Mouse (Mus musculus): ENCODE measurements around the gene Grap.
"Not testable (repeated sequence)": the region's sequence is repeated elsewhere in the genome, so short reads cannot be mapped to it uniquely, and the experiment has no call there.

Grap gene

DNA sequence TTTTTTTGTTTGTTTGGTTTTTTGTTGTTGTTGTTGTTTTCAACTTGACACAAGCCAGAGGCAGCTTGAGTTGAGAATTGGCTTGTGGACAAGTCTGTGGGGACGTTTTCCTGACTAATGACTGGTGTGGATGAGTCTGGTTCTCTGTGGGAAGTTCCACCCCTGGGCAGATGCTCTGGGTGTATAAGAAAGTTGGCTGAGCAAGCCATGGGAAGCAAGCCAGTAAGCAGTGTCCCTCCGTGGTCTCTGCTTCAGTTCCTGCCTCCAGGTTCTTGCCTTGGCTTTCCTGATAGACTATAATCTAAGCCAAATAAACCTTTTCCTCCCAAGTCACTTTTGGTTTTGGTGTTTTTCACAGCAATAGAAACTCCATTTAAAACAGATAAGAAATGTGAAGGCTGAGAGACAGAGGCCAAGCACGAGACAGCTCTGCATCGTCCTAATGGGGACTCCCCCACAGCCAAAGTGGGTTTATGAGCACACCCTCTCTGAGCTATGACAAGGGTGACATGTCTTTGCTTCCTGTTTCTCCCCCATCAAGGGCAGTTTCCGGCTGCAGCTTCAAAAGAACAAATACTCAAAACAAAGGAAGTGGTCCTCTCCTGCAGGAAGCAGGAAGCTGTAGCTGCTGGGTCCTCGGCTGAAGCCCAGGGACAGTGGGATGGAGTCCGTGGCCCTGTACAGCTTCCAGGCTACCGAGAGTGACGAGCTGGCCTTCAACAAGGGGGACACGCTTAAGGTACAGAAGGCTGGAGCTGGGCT lies at the start of gene Grap:
Grap (plus strand) TSS at position 580 of the 762 bp plus-strand sequence.
- DNase-seq: no peak

DNA sequence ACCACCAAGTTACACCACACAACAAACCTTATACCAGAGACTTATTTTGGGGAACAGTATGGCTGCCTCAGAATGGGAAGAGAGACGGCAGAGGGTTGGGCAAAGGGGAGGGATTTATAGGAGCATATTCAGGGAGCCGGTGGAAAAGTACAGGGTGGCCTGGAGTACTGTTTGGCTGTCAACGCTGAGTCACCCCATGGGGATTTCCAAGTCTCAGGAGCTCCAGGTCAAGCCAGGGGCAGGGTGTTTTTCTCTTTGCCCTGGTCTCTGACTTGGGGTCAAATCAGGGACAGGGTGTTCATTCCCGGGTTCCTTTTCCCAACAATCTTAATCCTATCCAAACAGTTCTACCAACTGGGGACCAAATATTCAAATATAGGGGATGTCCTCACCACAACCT lies 45.0 kb upstream of the Grap start:
- no peak for DNase-seq

DNA sequence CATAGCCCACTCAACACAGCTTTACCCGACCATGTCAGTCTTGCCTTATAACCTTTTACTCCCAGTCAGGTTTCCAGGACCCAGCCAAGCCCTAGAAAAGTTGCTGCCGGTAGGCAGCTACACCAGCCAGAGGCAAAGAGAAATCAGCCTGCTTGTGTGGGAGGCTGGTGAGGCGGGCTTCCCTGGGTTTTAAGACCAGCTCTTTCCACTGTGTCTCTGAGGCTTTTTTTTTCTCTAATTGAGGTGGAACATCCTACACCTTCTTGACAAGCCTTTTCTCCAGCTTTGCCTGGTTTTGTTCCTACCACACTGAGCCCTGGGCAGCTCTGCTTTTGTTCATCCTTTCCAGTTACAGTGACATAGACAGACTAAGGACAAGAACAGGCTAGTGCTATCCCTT lies 41.9 kb upstream of the Grap start:
- DNase-seq: no peak

DNA sequence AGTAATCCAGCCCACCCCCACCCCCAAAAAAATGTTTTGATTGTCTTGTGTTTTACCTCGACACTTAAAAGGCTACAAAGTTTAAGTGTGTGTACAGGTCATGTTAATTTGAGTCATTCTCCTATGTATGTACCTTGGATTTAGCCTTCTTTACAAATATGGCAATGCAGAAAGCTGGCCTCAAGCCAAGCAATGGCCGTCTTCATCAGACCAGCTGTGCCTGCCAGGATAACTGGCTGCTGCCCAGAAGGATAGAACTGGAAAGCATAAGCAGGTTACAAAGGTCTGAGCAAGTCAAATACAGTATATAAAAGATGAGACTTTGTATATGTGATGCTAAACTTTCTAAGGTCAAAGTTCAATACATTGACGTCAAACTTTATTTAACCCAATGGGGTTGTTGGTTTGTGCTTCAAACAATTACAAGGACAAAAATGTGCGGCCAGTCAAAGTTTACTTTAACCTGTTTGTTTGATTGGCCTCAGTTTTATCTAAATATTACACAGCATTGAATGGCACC lies 40.9 kb upstream of the Grap start:
- no peak for DNase-seq

DNA sequence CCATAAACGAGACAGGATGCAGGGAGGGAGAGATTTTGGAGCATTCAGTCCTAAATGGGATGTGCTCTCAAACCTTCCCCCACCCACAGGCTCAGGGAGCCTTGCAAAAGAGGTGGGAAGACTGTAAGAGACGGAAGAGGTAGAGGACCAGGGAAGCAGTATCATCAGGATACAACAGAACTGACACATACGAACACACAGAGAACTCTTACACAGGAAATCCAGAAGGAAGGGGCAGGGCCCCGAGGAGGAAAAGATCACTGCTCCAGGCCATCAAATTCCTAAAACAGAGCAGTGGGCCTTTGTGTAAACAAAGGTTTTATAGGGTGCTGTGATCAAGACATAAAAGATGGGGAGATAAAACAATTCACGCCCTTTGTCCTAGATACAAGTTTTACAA lies 38.7 kb upstream of the Grap start:
- no peak for DNase-seq

DNA sequence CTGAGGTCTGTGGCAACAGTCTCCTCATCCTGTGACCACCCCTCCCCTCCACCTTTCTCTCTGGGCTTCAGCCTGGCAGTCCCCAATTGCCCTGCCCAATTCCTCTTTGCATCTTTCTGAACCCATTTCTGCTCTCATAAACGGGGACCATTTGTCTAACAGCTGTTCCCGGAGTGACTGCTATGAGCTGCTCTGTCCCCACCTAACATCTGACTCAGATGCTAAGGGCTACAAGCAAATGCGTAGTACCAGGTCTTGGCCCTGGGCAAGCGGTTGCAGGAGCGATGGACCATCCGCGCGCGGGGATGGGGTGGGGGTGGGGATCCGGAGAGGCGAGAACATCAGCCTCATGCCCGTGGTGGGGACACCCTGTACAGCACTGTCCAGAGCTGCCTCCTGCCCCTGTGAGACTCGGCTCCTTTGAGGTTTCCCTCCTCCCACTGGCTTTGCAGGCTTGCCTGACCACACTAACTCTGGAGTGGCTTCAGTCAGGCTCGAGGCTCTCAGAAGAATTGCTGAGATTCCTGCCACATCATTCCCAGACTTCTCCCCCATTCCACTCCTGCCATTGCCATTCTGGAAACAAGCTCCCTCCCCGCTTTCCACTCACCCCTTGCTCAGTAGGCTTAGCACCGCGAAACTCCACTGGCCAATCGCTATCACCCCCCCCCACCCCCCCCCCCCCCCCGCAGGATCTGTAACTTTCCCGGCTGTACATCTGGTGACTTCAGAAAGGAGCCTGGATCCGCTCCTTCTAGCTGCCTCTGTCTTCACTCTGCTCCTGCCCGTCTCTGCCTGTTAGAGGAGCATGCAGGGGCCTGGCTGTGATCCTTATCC lies 37.2 kb upstream of the Grap start:
- DNase-seq: no peak

DNA sequence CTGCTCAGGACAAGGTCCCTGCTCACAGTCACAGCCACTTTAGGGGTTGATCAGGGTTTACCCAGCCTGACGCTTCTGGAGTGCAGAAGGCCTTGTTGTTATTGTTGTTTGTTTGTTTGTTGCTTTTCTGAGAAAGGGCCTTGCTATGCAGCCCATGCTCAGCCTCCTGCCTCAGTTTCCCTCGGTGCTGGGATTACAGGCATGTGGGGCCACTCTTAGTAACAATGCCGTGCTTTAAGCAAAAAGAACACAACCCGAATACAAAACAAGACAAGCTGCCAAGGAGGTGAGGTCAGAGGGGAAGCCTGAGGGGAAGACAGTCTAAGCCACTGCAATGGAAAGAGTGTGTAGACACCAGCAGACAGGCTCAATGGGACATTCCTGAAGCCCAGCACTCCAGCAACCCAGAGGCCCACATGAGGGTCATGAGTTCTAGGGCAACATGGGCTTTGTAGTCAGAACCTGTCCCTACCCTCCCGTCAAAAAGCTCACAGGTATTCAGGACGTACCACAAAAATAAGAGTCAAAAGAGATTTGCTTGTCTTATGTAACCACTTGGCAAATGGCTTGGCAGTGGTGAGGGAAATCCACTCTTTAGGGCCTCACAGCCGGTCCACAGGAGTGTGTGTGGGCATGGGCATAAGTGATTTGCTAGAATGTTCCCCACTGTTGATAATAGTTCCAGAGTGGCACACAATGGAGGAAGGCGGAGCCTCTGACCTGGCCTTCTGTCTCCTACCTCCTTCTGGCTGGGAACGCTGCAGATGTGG lies 36.4 kb upstream of the Grap start:
- DNase-seq: no peak

DNA sequence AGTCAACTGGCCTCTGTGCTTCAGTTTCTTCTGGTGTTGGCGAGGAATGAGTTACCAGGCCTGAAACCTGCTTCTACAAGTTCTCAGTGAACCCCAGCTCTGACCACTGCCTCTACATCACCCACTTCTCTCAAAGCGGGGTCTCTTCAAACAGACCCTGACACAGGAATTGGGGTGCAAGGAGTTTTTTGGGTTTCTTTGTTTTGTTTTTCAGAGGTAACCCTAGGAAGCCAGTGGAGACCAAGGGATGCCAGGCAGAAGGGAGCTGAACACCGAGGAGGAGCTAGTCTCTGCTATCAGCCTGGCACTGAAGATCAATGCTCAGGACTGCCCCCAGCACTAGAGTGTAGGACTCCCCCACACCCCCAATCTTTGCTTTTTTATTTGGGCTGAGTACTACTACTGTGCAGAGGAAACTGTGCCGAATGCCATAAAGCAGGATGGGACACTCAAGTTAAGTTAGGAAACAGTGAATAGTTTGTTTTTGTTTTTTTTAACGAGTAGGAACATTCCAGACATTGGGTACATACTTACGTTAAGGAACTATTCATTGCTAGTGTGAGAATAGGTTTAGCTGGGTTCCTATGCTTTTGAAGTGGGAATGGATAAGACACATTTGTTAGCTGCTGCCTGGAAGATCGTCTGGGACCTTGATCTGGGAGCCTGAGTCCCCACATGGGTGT lies 35.6 kb upstream of the Grap start:
- no peak for DNase-seq

DNA sequence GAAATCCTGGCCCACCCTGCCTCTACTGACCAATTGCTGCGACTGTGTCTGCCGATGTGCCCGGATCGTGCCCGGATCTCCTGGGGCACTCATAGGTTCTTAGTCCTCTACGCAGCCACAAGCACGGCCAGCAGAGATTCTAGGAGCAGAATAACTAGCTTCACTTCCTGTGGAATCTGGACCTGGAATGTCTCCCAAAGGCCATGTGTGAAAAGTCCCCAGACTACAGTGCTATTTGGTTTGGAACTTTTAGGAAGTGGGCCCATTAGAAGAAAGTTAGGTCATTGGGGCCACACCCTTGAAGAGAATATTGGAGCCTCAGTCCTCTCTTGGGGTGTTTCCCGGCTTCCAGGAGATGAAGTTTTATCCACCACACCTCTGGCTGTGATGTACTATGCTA lies 34.9 kb upstream of the Grap start:
- DNase-seq: no peak

DNA sequence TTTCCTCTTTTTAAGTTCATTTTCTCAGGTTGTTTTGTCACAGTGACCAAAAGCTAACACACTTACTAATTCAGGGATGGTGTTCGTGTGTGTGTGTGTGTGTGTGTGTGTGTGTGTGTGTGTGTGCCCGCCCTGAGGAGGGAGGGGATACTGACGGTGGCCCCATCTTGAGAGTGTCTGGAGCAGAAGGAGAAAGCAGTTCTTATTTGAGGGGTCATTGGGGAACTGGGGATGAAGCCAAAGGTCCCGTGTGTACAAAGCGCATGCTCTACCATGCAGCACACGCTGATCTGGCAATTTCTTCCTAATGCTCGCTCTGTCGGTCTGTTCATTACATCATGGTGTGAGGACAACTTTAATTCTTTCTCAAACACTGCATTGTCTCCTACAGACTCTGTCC lies 34.5 kb upstream of the Grap start:
- no peak for DNase-seq

DNA sequence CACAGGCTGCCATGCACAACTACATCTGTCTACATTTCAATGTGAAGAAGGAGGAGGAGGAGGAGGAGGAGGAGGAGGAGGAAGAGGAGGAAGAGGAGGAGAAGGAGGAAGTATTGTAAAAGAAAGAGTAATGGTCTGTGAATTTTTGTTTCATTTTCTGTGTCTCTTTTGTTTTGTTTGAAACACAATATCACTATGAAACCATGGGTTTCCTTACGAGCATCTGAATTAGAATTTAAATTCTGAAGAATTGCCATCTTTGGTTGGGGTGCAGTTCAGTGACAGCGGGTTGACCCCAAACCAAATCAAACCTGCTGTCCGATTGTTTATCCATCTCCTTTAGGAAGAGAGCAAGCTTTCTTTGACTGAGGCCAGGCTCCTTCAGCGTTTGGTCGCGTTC lies 33.7 kb upstream of the Grap start:
- no peak for DNase-seq

DNA sequence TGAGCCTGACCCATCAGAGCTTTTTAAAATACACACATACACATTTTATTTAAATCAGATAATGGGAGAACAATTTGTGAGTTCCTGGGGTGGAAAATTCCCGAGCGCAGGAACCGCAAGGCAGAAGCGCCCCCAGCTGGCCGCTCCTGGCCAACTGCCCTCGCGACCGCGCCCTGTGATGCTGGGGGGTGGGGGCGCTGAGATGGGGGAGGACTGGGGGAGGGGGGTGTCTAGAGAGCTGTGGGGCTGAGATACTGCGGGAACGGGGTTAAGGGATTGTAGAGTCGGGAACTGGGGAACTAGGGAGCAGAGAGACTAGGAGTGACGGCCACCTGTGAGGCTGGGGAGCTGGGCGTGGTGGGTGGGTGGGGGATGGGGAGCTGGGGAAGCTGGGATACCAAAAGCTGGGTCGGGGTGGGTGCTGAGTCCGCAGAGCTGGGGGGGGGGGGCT lies 33.2 kb upstream of the Grap start:
- DNase-seq: peak; percentile 74

DNA sequence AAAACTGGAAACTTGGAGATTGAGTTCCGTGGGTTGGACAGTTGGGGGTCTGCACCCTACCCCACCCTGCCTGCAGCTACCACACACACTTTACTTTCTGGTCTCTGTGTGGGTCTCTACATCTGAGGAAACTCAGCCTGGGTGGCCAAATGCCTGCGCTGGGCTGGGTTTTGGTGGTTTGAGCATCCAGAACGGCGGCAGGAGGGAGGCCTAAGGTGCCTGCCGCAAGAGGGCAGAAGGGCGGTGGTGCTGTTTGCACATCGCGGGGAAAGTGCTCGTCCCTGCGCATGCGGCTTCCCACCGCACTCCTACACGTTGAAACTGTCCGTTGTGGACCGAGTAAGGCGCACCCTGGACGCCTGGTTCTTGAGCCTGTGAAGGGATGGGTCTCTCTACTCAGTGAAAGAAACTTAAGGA lies 32.8 kb upstream of the Grap start:
- DNase-seq: peak; percentile 78

DNA sequence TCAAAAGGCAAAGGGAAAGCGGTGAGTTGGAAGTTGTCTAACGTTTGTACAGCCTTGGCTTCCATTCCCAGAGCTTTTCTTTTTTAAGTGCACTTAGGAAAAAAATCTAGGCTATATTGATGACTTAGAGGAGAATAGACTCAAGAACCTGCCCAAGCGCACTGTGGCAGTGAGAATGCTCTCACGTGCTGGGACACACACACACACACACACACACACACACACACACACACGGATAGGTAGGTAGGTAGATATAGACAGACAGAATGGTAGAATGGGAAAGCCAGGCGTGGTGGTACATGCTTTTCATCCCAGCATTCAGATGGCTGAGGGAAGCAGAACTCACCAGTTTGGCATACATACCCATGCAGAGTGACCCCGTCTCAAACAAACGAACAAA lies 32.3 kb upstream of the Grap start:
- DNase-seq: no peak

DNA sequence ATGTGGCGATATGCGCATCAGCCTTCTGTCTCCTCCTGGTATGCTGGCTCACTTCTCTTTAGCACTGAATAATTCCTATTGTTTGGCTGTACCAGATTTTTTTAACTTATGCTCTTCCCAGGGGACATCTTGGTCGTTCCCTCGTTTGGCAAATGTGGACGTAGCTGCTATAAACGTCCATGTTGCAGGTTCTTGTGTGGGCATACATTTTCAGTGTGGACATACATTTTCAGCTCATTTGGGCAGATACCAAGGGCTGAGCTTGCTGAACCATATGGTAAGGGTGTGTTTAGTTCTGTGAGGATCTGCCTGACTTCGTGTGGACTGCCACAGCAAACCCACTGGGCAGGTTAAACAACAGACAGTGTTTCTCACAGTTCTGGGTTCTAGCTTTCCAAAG lies 27.9 kb upstream of the Grap start:
- peak; percentile 42 for DNase-seq

DNA sequence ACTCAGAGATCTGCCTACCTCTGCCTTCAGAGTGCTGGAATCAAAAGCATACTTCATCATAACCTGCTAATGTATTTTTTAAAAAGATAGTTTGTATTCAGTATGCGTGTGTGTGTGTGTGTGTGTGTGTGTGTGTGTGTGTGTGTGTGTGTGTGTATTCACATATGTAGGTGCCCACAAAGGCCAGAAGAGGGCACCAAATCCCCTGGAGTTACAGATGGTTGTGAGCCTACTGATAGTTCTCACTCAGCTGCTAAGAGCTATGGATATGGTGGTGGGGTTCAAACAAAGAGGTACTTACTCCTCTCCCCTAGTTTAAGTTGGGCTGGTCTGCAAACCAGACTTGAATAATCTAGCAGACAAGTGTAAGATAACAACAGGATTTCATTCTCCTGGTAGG lies 26.6 kb upstream of the Grap start:
- no peak for DNase-seq

DNA sequence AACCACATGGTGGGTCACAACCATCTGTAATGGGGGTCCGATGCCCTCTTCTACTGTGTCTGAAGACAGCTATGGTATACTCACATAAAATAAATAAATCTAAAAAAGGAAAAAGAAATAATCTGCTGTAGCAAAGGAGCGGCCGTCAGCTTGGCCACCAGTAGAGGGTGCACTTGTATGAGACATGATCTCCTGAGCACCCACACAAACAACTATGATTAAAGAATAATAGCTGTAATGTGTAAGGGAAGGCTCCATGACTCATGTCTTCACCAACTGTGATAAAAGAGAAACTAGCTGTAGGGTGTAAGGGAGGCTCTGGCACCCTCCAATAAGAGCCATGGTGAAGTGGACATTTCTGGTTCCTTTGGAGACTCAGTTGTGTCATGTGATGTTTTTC lies 23.4 kb upstream of the Grap start:
- no peak for DNase-seq

DNA sequence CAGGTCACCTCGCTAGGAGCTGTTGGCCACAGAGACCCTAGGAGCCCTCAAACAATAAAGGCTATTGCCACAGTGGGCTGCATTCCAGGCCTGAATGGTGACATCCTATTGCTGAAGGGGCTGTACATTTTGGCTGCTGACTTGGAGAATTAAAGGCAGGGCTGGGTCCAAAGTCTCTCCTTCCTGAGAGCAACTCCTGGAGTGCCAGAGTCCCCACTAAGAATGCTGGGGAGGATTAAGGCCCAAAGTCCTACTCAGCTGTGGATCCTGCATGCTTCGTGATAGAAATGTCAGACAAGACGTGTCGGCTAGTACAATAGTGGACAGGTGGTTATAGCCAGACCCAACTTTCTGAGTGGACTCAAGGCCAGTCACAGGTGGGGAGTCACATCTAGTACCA lies 16.8 kb upstream of the Grap start:
- DNase-seq: not testable (repeated sequence)

DNA sequence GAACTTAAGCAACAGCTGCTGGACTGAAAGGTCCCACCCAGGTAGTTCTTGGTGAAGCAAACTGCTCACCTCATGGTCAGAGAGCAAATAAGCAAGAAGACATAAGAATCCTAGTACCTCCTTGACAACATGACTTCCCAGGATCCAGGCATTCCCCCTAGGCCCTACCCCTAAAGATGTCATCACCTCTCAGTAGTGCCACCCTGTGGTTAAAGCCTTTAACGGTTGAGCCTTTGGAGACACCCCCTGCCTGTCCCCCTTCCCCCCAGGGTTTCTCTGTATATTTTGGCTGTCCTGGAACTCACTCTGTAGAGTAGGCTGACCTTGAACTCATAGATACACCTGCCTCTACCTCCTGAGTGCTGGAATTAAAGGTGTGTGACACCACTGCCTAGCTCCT lies 15.7 kb upstream of the Grap start:
- DNase-seq: no peak

DNA sequence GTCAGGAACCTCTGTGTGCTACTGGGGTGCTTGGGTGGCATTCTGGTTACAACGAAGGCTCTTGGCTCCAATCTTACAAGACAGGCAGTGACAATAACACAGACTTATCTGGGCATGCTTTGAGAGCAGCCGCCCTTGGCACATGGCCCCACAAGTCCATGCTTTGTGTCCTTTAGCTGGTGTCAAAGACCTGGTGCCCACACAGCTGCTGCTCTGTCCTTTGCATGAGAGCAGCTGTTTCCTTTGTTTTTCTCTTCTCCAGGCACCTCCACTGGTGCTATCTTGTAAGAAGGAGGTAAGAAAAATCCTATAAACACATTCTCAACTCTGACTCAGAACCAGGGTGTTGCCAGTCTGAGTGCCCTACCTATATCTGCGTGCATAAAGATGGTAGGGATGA lies 15.2 kb upstream of the Grap start:
- no peak for DNase-seq

DNA sequence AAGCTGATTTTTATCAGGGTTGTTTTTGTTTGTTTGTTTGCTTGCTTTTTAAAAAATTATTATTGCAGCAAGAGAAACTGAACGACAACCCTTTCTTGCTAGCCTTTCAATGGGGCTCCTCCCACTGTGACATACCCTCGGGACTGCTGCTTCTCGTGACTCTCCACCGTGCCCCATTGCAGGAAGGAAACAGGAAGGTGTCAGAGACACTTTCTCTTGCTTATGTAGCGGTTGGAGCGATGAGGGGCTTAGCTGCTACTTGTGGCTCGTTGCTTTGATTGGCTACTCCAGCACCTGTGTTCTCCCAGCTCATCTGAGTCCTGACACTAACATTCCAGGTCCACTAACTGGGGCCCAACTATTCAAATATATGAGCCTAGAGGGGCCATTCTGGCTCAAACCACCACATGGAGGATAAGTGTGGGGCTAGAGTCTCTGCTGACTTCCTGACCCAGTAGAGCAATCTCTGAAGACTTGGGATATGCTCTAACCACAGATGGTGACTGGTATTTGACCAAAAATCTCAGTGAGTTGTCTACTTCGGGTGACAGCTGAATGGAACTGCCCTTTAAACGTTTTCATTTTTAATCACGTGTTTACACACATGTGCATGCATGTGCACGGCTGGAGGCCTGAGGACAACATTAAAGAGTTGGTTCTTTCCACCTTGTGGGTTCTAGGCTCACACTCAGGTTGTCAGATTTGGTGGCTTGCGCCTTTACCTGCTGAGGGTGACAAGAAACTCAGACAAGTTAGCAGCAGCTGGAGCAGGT lies 14.1 kb upstream of the Grap start:
- no peak for DNase-seq

DNA sequence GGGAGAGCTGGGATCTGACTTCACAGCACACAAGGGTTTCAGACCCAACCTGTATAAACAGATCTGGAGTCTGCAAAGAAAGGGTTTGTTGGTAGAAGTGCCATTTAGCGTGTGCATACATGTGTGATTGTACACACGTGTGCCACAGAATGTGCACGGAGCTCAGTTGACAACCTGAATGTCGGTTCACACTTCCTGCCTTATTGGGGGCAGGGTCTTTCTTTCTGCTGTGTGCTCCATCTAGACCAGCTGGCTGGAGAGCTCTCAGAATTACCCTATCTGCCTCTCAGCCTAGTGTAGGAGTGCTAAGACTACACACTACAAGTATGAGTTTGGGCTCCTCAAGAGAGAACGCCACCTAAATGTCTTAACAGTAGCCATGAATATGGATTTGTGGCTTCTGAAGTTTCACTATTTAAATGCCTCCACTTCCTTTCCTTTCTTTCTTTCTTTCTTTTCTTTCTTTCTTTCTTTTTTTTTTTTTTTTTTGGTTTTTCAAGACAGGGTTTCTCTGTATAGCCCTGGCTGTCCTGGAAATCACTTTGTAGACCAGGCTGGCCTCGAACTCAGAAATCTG lies 13.4 kb upstream of the Grap start:
- no peak for DNase-seq
